Mouse (Mus musculus) heart, postnatal 14 days (tissue): ENCODE measurements around the gene Galnt3. TPM values are rescaled to one million over a fixed set of nuclear protein-coding genes. Genes with fewer than 3 reads are reported as not detected.
A peak's percentile ranks its signal among the peaks of the same experiment; 100 is the strongest.

Experiments
- DNase-seq, 2 experiments: peaks; one replicate each; pipeline ENCODE4 v3.0.0; 2021 to 2022
- intact Hi-C: fragments of 180-260 bp; cut with DNase I; formaldehyde crosslinking; loops from one replicate; pipeline ENCODE4 v1.15.1; 2025
- long read RNA-seq, 2 experiments: library from polyadenylated mRNA; stranded (forward); transcript quantifications; one replicate each; pipeline ENCODE4 v2.0.0; 2021
- total RNA-seq, 2 experiments: library from RNA; stranded (reverse); gene quantifications; 2 replicates each; pipeline ENCODE4 v1.2.3; 2021

Gene Galnt3
- total RNA-seq: under 1 TPM; 0.32 to 0.33 TPM
- long read RNA-seq, experiment 1: 0 reads
- long read RNA-seq, experiment 2: 0 reads

- intact Hi-C loops: no loop called here
- DNase-seq: peak; percentile 6 to 14
Measured at GRCm38 (mm10) chr2:66124591-66125271, at the start of gene Galnt3. TSS of gene Galnt3 (minus strand) at chr2:66124994.

- DNase-seq: no peak
- intact Hi-C loops: no loop called here
Measured at GRCm38 (mm10) chr2:66173134-66173533, 48.3 kb upstream of the Galnt3 start.

- no peak for DNase-seq
- intact Hi-C loops: no loop called here
Measured at GRCm38 (mm10) chr2:66171643-66172042, 46.8 kb upstream of the Galnt3 start.

DNA sequence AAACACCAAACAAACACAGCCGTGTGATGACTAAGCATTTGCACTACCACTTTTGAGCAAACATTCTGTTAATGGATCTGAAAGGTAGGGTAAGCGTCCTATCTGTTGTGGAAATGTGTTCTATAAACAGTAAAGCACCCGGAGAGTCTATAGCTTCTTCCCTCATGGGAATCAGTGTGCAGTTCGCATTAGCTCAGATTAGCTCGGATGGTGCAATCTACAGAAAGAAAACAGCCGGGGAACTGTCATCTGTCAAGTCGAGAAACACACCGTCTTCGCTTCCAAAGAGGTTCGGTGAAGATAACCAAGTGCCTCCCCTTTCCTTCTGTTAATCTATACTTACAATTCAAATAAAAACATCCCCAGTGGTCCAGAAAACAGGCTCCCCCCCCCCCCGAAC, 45.9 kb upstream of the Galnt3 start:
- intact Hi-C loops: no loop called here
- no peak for DNase-seq

DNA sequence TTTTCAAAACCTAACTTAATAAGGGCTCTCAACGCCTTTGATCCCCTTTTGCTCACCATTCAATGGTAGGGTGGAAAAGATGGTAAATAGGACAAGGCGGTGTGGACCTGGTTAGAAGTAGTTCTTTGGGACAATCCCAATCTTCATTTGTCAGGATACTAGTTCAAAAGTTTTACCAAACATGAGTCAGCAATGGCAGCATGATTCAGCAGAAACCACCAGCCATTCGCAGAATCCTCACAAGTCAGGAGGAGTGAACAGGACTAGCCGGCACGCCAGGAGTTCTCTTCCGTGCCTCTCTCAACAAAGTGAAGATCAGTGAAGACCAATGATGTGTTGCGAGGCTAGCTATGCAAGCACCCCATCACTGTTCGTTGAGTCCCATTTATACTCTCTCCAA, 40.2 kb upstream of the Galnt3 start:
- no peak for DNase-seq
- intact Hi-C loops: no loop called here

GRCm38 (mm10) chr2:66158140-66158915, 33.5 kb upstream of the Galnt3 start:
- intact Hi-C loops: no loop called here
- DNase-seq: peak in 1 of 2 experiments; percentile 12

- no peak for DNase-seq
- intact Hi-C loops: no loop called here
Measured at GRCm38 (mm10) chr2:66151436-66151835, 26.6 kb upstream of the Galnt3 start.

DNA sequence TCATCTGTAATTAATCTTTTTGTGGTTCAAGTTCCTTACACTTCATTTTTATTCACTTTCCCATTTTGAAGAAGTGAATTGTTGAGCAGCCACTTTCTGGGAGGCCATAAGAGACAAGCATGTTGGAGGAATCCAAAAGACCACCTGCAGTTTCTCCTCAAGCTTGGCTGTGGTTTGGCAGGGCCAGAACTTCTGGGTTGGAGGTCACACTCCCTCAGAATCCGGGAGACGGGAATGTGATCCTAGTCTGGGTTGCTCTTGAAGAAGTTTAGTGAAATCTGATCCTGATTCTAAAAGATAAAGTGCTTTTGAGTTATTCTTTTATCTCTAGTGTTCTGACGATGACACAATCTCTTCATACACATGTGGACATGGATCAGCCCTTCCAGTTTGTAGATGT, 25.7 kb upstream of the Galnt3 start:
- intact Hi-C loops: no loop called here
- no peak for DNase-seq

GRCm38 (mm10) chr2:66148654-66149230, 23.9 kb upstream of the Galnt3 start:
- intact Hi-C loops: no loop called here
- no peak for DNase-seq

- intact Hi-C loops: no loop called here
- peak; percentile 2 to 4 for DNase-seq
Measured at GRCm38 (mm10) chr2:66146473-66146872, 21.7 kb upstream of the Galnt3 start.

GRCm38 (mm10) chr2:66144770-66145169, 20.0 kb upstream of the Galnt3 start:
- intact Hi-C loops: no loop called here
- no peak for DNase-seq

- intact Hi-C loops: no loop called here
Measured at GRCm38 (mm10) chr2:66143284-66143683, 18.5 kb upstream of the Galnt3 start.

GRCm38 (mm10) chr2:66142711-66143110, 17.9 kb upstream of the Galnt3 start:
- DNase-seq: no peak
- intact Hi-C loops: no loop called here

More at GRCm38 (mm10) chr2:66143284-66143683, 18.5 kb upstream of the Galnt3 start:
- no peak for DNase-seq

GRCm38 (mm10) chr2:66142268-66142667, 17.5 kb upstream of the Galnt3 start:
- no peak for DNase-seq
- intact Hi-C loops: no loop called here

DNA sequence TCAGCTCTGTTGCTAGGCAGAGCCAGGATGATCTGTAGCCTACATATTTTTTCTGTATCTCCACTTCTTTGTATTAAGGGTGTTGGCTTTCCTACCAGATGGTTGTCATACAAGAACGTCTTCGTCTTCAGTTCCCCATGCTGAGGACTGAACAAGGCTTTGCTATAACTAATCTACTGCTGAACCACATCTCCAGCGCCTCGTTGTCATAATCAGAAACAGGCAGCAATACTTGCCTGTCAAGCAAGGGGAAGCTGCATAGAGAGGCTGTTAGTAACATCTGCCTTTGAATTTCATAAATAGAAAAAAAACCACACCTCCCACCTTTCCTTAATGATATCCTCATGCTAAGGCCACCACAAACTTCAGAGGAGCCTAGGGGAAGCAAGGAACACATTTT, 15.5 kb upstream of the Galnt3 start:
- no peak for DNase-seq
- intact Hi-C loops: no loop called here

DNA sequence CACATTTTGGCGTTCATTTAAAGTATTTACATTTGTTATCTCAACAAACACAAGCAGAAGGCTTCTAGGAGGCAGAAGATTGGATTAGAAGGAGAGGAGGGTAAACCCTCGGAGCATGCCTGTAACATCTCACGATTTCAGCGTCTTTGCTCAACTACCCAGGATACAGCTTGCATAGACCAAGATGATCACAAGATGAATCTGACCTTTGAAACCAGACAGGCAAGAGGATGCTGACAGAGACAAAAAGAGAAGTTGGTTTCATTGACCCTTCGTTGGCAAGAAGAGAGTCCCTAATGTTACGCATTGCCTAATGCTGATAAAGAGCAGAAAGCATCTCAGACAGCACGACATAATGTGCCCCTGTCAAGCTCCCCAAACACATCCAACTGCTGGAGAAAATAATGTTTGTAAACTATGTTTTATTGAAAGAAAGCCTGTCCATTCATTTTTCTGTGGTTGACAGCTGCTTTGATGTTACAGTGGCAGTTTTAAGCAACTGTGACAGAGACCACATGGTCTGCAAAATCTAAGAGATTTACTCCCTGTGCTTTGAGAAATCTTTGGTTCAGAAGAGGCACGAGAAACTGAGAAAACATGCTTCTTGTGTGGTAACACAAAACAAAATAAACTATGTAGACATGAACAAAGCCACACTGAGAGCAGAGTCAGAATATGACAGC, 7.2 kb upstream of the Galnt3 start:
- DNase-seq: no peak
- intact Hi-C loops: no loop called here

DNA sequence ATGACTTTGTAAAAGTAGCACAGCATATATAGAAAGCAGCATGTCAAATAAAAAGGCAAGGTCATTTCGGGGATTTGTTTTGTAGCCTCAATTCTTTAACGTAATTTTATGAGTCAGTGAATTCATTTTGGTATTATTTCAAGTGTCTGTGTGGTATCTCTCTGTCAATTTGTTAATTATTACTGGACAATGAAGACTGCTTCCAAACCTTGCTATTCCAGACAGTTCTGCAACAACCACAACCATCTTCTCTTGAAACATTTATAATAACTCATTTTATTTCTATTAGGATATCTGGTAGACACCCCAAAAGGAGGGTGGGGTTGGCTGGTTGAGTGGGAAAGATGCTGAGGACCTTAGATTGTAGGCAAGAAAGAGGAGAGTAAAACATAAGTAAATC, 4.1 kb upstream of the Galnt3 start:
- intact Hi-C loops: no loop called here
- DNase-seq: no peak

DNA sequence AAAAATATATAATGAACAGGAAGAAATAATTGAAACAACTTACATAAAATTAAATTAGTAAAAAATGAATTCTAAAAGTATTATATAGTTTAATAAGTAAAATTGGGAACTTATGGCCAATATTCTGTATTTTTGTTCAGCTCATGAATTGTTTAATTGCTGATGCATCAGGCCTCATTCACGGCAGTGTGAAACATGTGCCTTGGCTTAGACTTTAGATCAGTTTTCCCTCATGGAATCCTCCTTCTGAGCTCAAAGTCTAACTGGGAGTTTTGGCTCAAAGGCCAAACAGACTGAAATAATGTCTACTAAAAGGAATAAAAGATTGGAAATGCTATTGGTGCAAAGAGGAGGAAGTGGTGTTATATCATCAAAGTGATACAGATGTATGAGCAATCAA, 2.7 kb upstream of the Galnt3 start:
- no peak for DNase-seq
- intact Hi-C loops: no loop called here

GRCm38 (mm10) chr2:66126936-66127335, 2.1 kb upstream of the Galnt3 start:
- DNase-seq: no peak
- intact Hi-C loops: no loop called here

- peak in 1 of 2 experiments; percentile 15 for DNase-seq
- intact Hi-C loops: no loop called here
Measured at GRCm38 (mm10) chr2:66123756-66124589, 821 bp downstream of the Galnt3 start.
